Mouse (Mus musculus): Measurements from ENCODE around the gene Cdc5l.

- TF ChIP-seq CTCF (IDR thresholded peaks at IDR 0.05; ENCODE audit: low read depth) (peak; percentile 90), EP300 (IDR thresholded peaks at IDR 0.05; ENCODE audit: low read depth) (no peak)
Measured at GRCm38 (mm10) chr17:45373987-45374608, 59.4 kb downstream of the Cdc5l start.
